Mouse (Mus musculus) bone marrow macrophage, adult 2 months (primary cell): ENCODE data around the gene Mysm1. TPM values are rescaled to one million over a fixed set of nuclear protein-coding genes. Genes with fewer than 3 reads are reported as not detected.

Experiments
- H3K27ac ChIP-seq: 2 replicates; pipeline ENCODE4 v1.5.1; 2012; ENCODE audit warnings: low read depth, low read length; ENCODE audit not compliant: insufficient read depth
- H3K4me1 ChIP-seq: 2 replicates; pipeline ENCODE4 v1.6.1; 2012; ENCODE audit warnings: low read length; ENCODE audit not compliant: control insufficient read depth, insufficient read depth
- H3K4me3 ChIP-seq: 2 replicates; pipeline ENCODE4 v1.5.1; 2012; ENCODE audit warnings: mild to moderate bottlenecking, low read length, moderate library complexity; ENCODE audit not compliant: insufficient read depth
- CTCF ChIP-seq: IDR thresholded peaks from 2 replicates; pipeline ENCODE4 v1.5.1; 2012; ENCODE audit warnings: low read depth, mild to moderate bottlenecking, low read length, moderate library complexity
- POLR2A ChIP-seq: IDR thresholded peaks from 2 replicates; pipeline ENCODE4 v1.6.1; 2012; ENCODE audit warnings: mild to moderate bottlenecking, low read depth, low read length, borderline replicate concordance
- polyA plus RNA-seq: library from polyadenylated mRNA; stranded (reverse); fragments of >200 nt; gene quantifications from 2 replicates; pipeline ENCODE4 v1.2.4, GENCODE M21; 2012; ENCODE audit not compliant: missing spikeins, insufficient read depth, insufficient read length

Gene Mysm1
- polyA plus RNA-seq, 1 experiment, result 30.5 TPM

DNA sequence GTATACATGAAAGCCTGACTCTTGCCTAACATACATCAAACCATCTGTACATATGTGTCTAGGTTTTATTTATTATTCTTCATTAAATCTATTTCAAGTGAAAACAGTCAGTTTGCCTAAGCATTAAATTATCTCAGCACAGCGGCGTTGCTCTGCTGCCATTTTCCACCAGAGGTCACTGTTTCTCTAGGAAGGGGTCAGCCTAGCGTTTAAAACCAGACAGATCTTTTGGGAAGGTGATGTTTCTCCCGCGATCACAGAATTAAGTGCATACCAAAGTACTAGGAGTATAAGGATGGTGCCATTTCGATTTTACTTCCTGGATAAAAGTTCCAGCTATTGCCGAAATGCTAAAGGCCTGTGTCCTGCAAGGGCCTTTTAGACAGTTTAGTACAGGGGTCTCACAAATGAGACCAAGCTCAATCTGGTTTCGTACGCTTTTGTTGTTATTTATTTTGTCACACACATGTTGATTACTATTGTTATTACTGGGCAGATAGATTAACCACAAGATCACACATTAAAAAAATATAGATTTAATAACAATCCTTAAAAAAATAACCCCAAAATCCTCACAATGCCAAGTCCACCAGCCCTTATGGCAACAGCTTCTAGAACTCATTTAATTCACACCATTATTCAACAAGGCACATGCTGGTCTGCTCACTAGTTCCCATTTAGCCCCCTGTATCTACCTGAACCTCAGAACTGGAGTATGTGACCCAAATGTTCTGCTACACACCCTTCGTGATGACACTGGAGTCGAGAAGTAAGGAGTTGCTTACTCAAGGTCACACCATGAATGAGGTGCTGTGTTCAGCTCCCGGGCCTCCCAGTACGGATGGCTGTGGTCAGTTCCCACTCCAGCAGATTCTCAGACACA lies 29.5 kb upstream of the Mysm1 start:
- Histone ChIP-seq H3K4me3 (no peak overlapping the region), H3K27ac (no peak overlapping the region), H3K4me1 (0 out of 2 replicates have a peak, but pooled peaks cover 2% of the 10 kb centered on the region)
- TF ChIP-seq CTCF (peak; percentile 67), POLR2A (no peak)

- Histone ChIP-seq H3K4me3 (no peak overlapping the region), H3K4me1 (0 out of 2 replicates have a peak, but pooled peaks cover 2% of the 10 kb centered on the region), H3K27ac (no peak overlapping the region)
- TF ChIP-seq CTCF, result no peak
- no peak for TF ChIP-seq POLR2A
Measured at GRCm38 (mm10) chr4:95007759-95008158, 28.9 kb upstream of the Mysm1 start.

GRCm38 (mm10) chr4:95005251-95005830 lies 26.4 kb upstream of the Mysm1 start:
- TF ChIP-seq CTCF (no peak), POLR2A (no peak)
- H3K27ac ChIP-seq, result no peak overlapping the region
- H3K4me1 ChIP-seq, result peaks cover 11% of the 10 kb centered on the region
- H3K4me3 ChIP-seq, result no peak overlapping the region

DNA sequence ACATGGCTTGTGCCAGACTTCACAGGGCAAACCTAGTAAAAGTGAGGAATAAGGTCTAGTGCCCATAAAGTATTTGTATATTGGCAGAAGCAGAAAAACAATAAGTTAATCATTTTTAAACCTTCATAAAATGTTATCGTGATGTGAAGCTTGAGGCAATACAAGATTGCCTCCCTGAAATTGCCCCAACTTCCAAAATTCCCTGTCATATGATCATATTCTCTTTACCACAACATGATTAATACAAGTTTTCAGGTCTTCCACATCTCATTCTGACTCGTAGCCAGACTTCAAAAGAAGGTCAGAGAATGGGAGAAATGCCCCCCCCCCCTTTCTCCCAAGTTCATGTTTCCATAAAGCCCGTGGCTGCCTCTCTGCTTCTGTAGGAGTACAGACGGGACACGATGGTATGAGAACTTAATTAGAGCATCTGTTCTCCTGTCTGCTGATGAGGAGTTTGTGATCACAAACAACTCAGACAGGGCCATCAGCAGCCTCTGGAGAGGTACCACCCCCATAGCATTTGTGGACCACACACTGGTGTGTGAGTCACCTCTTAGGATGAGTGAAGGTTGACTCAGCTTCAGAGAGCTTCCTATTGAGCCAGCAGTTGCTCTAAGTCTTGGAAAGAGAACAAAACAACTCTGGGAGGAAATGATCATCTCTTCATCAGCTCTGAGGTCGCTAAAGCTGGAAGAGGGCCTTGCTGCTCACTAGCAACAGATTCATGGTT lies 22.3 kb upstream of the Mysm1 start:
- TF ChIP-seq POLR2A (no peak), CTCF (no peak)
- Histone ChIP-seq H3K27ac (no peak overlapping the region), H3K4me1 (peaks cover 21% of the 10 kb centered on the region), H3K4me3 (no peak overlapping the region)

- H3K4me3 ChIP-seq, result no peak overlapping the region
- H3K4me1 ChIP-seq, result peaks cover 19% of the 10 kb centered on the region
- TF ChIP-seq POLR2A, result no peak
- no peak for TF ChIP-seq CTCF
- H3K27ac ChIP-seq, result no peak overlapping the region
Measured at GRCm38 (mm10) chr4:95000147-95000546, 21.2 kb upstream of the Mysm1 start.

GRCm38 (mm10) chr4:94999249-94999648 lies 20.3 kb upstream of the Mysm1 start:
- TF ChIP-seq POLR2A (no peak), CTCF (no peak)
- Histone ChIP-seq H3K27ac (no peak overlapping the region), H3K4me3 (no peak overlapping the region), H3K4me1 (peaks cover 19% of the 10 kb centered on the region)

DNA sequence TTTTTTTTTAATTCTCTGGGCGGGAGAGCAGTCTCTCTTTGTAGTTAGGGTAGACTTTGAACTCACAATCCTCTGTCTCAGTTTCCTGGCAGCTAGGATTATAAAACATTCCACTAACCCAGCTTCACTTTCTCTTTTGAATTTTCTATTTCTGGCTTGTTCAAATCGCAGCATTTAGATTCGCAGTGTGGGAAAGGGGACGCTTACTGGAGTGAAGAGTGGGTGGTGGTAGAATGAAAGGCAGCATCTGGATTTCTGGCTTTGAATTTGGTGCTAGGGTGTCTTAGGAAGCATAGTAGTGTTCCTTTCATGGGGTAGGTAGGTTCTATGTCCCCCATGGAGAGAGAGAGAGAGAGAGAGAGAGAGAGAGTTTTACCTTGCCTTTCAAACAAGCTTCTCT lies 17.0 kb upstream of the Mysm1 start:
- no peak for TF ChIP-seq POLR2A
- no peak for TF ChIP-seq CTCF
- H3K4me1 ChIP-seq, result peaks cover 13% of the 10 kb centered on the region
- H3K4me3 ChIP-seq, result no peak overlapping the region
- no peak overlapping the region for H3K27ac ChIP-seq

DNA sequence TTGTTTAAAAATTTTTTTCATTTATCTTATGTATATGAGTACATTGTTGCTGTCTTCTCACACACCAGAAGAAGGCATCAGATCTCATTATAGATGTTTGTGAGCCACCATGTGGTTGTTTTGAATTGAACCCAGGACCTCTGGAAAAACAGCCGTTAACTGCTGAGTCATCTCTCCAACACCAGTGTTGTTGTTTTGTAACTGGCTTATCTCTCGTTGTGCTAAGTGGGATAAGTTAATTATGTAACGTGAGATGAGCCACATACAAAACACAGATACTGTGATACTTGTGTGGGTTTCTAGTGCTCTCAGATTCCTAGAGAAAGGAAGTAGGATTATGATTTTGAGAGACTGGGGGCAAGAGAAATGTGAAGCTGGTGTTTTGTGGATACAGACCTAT lies 11.3 kb upstream of the Mysm1 start:
- Histone ChIP-seq H3K27ac (no peak overlapping the region), H3K4me3 (no peak overlapping the region), H3K4me1 (no peaks in the 10 kb centered on the region)
- TF ChIP-seq CTCF (no peak), POLR2A (no peak)

- H3K27ac ChIP-seq, result no peak overlapping the region
- H3K4me1 ChIP-seq, result no peaks in the 10 kb centered on the region
- no peak for TF ChIP-seq CTCF
- no peak for TF ChIP-seq POLR2A
- H3K4me3 ChIP-seq, result no peak overlapping the region
Measured at GRCm38 (mm10) chr4:94987725-94988124, 8.8 kb upstream of the Mysm1 start.

DNA sequence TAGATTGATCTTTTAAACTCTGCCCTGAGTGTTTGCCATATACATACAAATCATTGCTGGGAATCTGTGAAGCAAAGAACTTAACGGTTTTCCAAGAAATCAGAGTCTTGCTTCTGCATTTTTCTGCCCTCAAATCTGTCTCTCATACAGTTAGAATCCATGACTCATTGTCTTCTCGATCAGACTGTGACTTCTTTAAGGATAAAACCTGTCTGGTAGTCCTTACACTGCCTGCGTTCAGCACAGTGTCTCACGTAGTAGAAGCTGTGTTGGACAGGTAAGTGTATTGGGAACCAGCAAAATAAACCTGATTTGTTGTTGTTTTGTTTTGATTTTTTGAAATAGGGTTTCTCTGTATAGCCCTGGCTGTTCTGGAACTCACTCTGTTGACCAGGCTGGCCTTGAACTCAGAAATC lies 608 bp upstream of the Mysm1 start:
- Histone ChIP-seq H3K27ac (peak overlapping the region; percentile 90), H3K4me1 (peaks cover 11% of the 10 kb centered on the region), H3K4me3 (peak overlapping the region; percentile 100)
- no peak for TF ChIP-seq CTCF
- no peak for TF ChIP-seq POLR2A
